Mouse (Mus musculus): ENCODE measurements at regions not wholly inside any gene's neighbourhood (a gene's known extent, or its start where the extent isn't known, plus 50 kb on each side); places are given as distances from the start of the nearest gene placed in this dataset.

DNA sequence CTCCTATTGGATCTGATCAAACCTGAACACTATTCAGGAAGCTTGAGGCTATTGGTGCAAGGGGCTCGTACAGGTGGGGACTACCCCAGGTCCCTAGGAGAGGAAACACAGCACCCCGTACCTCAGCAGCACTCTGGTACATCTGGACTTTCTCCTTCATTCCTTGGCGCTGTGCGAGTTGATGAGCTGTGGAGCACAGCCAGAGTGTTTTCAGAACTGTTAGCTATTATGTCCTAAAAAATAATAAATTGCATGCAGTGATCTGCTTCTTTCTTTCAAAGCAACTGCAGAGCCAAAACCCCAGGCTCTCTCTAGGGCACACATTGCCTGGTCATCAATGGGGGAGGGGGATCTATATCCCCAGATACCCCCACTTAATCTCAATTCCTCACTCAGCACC is 122.6 kb downstream of the Gm12728 start:
- DNase-seq (ENCODE audit: low spot score): no peak

DNA sequence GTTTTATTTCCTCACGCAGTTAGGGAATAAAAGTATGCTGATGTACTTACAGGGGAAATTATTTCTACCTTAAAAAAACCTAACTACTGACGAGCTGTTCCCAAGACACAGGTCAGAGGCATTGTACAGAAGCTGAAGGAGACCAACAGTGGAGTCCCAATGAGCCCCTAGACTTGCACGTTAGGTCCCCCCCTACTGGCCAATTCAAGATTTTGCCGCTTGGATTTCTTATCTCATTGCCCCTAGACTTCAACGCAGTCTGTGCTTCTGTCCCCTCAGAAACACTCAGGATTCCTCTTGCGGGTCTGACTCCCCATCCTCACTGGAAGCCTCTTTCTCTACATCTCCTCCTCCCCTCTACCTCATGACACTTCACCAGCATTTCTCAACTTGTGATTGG is 125.3 kb downstream of the Gm12728 start:
- no peak for DNase-seq (ENCODE audit: low spot score)

DNA sequence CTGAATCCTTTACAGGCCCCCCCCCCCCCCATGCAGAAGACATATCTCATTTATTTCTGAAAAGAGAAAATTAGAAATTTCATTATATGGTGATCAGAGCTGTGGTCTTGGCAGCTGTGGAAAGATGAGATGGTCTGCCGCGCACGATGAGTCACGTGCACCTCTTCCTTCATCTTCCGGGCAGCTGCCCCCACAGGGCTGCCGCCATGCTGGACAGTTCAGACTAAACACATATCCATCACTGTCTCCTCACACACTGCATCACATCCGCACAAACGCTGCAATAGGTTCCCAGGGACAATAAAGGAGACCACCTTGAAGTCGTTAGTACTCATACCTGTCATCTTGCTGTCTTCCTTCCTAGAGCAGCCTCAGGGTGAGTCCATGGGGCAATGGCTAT is 126.6 kb downstream of the Gm12728 start:
- no peak for DNase-seq (ENCODE audit: low spot score)

DNA sequence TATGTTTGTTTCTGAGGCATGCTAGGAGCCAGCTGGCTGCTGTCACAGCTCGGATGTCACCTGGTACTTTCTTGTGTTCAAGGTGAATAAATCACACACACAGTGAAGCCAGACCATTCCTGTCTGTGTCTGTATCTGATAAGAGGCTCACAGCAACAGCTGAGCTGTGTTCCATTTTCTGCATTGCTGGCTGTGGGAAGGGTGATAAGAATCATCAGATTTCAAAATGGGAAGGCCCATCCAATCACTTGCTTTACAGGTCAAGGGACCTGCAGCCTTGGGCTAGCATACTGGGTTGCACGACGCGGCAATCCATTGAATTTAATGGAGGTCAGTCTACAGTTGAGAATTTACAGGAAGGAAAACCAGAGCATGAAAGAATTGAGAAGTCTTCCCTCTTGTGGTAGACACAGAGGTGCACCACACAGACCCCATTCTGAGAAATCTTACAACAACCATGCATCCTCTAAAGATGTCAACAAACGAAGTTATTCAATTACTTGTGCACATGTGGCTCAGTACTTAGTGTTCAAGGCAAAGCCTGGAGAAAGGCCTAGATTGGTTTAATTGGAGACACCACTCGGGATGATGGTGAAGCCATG is 135.2 kb downstream of the Gm12728 start:
- DNase-seq (ENCODE audit: low spot score): no peak

DNA sequence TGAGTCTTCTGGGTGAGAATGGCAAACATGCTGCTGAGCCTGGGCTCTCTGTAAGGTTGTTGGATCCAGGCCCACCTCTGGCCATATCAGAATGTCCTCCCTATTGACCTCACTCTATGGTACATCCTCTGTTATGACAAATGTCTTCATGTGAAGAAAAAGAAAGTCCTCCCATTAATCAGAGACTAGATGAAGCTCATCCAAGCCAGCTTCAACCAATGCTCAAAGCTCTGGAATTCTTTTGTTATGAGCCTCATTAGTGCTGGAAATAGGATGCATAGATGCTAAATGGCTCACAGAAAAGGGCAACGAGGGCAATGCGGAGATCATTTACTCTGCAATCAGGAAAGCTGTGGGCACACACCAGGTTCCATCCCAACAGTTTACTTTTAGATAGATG is 135.8 kb downstream of the Gm12728 start:
- DNase-seq (ENCODE audit: low spot score): no peak

DNA sequence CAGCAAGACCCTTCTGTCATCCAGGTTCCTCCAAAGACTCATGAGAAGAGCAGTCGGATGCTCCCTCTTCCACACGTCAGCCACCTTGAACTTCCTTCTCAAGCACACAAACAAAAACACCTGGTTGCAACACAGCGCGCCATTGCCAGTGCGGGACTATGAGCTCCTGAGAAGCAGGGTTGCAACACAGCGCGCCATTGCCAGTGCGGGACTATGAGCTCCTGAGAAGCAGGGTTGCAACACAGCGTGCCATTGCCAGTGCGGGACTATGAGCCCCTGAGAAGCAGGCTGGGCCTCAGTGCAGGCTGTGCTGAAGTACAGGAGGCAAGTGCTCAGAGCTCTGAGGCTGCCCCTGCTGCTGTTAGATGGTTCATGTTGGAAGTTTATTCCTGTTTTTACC is 140.0 kb downstream of the Gm12728 start:
- DNase-seq (ENCODE audit: low spot score): no peak

DNA sequence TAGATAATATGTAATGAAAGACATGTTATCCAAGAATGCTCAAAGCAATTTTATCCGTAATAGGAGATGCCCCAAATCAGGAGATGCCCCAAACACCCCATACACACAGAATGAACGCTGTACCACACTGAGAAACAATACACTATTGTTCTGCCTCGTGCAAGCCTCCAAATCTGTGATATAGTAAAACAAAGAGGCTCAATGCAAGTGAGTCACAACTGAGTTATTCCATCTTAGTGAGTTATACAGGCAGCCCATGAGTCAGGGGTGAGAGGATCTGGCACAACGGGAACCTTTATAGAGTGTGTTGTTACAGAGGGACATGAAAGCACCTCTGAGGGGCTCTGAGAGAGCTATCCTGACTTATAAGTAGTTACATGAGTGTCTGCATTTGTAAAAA is 145.3 kb downstream of the Gm12728 start:
- DNase-seq (ENCODE audit: low spot score): no peak

DNA sequence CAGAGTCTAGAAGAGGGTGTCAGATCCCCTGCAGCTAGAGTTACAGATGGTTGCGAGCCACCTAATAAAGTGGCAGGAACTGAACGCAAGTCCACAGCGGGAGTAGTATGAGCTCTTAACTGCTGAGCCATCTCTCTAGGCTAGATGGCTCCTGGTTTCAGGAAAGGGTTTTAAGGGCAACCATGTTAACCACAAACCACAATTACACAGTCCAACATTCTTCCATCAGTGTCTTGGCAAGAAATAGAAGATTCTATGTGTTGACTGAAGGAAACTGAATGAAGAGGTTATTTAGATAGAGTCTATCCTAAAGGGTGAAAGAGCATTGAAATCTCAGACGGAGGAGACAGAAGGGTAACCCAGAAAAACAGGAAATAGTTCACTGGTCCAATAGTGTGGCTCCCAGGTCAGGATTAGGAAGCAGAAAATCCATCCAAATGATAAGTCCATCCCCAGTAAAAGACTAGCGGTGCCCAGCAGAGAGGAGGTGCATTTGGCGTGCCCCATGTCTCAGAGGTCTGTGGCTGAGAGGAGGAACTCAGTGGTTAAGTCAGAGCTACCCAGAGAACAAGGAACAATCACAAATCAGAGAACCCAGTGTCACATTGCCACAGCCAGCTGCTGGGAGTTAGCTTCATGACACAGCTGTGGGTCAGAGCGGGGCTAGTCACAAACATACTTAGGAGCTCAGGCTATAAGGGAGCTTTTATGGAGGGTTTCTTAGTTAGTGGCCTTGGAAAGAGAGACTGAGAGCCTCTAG is 147.3 kb downstream of the Gm12728 start:
- DNase-seq (ENCODE audit: low spot score): no peak

DNA sequence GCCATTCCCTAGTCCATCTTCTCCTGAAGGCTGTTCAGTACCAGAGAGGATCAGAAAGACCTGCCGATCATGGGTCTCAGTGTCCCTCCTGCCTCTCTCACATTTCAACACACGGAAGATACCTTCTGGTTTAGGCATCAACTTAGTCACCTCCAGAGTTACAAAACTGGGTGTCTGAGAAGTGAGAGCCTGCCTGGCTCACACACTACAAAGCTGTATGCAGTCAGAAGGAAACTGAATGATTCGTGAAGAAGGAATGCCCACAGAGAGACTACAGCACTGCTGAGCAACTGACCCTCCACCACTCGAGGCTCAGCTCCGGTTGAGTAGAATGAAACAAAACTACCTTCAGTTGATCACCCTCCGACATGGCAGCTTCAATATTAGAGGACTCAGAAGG is 147.9 kb downstream of the Gm12728 start:
- DNase-seq (ENCODE audit: low spot score): no peak

DNA sequence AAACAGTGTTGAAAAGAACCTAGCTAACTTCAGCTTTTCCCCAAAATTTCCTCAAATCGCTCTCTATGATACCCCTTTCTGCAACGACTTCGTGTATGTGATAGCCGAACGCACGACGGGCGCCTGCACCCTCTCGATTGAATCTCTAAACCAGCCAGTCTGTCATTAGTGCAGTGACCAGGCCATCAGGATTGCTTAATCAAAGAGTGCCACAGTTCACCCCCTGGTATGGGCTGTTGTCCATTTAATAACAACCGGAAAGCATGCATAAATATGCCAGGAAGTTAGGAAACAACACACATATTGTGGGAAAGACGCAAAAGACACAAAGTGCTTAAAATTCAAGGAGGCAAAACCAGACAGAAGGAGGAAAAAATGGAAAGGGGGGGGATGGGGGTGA is 149.2 kb downstream of the Gm12728 start:
- DNase-seq (ENCODE audit: low spot score): no peak

DNA sequence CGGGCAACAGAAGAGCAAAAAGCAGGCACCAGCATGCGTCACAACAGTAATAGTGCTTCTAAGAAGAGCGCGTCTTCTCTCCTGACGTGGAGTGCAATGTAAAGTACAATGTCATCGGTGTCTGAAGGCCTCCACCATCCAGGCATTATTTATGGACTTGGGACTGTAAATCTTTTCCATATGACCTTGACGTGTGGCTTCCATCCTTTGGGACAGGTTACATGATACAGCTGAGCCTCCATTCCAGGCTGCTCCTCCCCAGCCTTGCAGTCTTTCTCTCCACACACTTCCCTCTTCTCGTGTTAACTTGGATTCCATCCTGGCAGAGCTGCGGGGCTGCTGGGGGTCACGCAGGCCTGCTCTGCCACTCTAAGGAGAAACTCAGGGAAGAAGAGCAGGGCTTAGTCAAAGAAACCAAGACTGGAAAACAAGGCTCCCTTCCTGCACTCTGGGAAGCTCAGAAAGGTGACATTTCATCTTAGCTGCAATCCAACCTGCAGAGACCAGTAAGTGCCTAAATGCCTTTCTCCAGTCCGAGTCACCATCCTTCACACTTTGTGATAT is 150.0 kb downstream of the Gm12728 start:
- DNase-seq (ENCODE audit: low spot score): no peak

DNA sequence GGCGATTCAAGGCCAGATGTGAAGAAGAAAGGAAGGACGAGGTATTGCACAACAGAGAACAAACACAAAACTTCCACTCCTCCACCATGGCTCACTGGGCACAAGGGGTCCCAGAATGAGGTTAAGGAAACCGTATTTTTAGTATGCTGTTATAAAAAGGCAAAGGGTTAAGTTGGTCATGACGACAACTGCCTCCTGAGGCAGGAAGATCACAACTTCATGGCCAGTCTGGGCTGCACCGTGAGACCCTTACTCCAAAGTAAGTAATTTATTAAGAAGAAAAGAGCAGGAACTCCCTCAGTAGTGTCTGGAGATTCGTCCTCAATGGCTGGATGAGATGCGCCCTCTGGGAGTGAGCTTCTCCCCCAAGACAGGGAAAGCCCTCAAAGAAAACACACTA is 151.2 kb downstream of the Gm12728 start:
- DNase-seq (ENCODE audit: low spot score): no peak

DNA sequence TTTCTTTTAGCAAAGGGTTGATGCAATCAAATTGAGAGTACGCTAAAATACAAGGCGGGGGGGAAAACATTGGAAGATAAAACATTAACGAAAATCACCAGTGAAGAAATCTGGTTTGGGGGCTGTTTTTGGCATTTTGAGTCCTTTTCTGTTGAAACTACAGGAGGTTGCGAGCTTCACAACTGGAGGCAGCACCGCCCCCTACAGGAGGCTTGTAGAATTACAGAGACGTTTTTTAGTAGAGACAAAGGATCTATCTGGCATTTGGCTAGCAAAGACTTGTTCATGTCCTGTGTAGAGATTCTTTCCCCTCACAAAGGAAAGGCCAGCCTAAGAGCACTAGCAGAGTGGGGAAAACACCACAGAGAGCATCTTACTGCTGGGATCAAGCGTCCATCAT is 152.1 kb downstream of the Gm12728 start:
- no peak for DNase-seq (ENCODE audit: low spot score)

DNA sequence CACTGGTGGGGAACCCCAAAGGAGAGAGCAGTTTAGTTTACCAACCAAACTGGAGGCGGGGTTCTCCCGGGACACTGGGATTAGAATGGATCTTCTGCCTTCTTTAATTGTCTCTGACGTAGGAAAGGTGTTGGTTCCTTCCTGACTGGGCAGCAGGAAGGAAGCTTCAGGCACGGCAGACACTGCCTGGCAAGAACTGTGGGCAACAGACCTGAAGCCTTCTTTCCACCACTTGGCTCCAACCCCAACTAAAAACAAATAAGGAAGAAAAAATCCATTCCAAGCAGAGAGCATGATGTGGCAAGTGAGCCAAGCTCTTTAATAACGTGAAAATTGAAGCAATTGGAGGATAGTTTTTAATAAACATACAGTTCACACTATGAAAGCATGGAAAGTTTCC is 155.3 kb downstream of the Gm12728 start:
- DNase-seq (ENCODE audit: low spot score): no peak

DNA sequence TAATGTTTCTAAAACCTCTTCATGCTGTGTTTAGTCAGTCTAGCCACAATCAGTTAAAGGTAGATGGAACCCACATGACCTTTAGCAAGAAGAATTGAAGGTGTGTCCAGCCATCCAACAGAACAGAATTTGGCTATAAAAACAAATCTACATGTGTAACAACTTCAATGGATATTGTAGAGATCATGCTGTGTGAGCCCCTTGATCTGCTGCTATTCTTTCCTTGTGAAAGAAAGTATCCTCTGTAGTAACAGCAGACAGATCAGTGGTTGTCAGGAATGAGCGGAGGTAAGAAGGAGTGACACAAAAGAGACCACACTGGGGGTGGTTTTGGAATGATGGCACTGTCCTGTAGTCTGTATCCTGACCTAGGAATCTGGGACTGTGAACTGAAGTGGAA is 156.3 kb downstream of the Gm12728 start:
- DNase-seq (ENCODE audit: low spot score): no peak

DNA sequence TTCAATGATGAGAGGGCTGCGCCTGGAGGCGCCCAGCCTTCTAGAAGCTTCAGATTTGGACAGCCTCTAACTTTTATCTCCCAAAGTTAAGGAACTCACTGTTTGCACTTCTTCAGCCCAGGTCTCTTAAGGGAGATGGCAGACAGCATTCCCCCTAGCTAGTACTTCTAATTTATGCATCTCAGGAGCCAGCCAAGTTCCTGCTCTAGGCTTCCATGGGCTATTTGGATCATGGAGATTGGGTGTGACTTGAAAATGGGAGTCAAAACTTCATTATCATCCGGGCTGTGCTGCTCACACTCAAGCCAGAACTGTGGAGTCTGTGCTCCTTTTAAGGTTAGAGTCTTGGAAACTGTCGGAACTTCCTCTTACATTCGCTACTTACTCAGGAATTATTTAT is 158.7 kb downstream of the Gm12728 start:
- DNase-seq (ENCODE audit: low spot score): no peak

DNA sequence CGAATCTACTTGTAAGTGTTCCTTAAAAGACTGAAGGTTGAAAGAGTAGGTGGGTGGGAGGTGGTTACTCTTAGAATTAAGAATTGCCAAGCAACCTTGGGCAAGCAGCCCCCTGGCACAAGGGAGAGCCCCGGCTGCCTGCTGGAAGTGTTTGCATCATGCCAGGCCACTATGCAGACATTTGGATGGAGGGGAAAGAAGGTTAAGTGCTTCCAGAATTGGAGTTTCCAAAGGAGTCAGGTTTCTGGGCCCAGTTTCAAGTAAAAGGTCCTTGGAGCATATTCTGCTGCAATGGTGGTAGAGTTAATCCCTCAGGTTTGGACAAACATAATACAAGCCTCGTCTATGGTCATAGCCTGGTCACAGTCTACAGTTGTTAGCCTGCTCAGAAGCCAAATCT is 162.7 kb downstream of the Gm12728 start:
- DNase-seq (ENCODE audit: low spot score): no peak

DNA sequence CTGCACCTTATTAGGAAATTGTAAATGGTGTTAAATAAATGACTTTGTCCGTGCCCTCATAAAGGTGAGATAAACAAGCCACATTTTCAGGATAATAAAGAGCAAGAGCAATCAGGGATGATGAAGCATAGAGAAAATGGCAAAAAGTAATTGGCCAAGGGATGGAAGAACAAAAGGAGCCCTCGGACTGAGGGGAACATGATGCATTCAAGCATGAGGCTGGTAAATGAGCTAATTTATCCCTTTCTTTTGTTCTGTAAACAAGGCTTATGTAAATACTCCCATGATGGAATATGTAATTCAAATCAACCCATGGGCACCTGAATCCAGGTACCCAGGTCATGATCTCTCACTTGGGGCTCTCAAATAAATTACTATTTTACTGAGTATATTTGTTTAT is 166.8 kb downstream of the Gm12728 start:
- no peak for DNase-seq (ENCODE audit: low spot score)

DNA sequence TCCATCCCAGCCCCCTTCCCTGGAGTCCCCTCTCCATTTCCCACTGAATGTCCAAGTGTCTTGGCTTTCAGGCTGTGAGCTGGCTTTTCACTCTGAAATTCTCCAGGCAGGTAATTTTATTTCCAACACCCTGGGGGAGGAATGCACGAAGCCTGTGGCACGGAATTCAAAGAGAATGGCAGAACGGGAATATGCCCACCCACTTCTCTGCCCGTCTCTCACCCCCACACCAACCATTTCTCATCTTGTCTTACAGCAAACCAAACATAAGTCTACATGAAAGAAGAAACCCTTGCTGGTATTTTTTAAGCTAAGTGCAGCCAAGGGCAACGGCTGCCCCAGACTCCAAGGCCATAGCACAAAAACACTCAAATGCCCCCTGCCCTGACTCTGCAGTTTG is 168.7 kb downstream of the Gm12728 start:
- DNase-seq (ENCODE audit: low spot score): no peak

DNA sequence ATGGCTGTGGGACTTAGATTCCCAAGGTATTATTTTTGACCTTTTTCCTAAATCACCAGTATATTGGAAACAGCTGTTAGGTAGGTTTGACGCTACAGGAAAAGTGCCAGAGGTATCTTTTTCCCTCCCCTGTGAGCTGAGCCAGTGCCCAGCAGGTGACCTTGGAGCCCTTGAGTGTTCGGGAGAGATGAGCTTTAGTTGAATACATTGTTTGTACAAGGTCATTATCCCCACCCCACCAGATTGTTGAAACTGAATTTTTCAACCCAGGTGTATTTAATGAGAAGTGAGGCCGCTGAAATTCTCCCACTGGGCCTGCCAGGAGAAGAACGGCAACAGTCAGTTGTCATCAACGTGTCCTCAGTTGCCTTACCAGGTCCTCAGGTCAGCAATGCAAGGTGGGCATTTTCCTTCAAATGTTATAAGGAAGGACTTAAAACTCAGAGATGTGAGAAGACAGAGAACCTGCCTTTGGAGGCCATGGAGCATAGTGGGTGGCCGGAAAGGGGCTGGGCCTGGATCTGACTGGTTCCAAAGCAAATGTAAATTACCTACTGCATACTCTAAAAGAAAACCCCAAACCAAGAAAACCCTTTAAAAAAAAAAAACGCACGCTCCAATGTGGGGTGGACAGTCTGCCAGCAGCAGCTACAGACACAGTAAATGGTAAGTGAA is 172.2 kb downstream of the Gm12728 start:
- no peak for DNase-seq (ENCODE audit: low spot score)

DNA sequence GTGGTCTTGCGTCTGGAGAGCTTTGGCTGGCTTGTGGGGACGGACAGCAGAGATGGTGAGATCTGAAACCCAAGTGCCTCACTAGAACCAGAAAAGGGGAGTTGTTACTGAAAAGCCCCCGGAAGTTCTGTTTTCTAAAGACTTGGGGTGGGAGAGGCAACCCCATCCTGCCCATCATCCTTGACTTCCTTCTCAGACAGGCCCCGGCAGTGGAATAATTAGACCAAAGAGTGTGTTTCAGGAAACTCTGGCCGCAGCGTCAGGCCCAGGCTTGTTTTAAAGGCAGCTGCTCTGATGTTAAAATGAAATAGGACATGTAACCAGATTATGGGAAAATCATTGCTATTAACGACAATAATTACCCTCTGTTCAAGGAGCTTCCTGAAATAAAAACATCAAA is 172.9 kb downstream of the Gm12728 start:
- DNase-seq (ENCODE audit: low spot score): no peak

DNA sequence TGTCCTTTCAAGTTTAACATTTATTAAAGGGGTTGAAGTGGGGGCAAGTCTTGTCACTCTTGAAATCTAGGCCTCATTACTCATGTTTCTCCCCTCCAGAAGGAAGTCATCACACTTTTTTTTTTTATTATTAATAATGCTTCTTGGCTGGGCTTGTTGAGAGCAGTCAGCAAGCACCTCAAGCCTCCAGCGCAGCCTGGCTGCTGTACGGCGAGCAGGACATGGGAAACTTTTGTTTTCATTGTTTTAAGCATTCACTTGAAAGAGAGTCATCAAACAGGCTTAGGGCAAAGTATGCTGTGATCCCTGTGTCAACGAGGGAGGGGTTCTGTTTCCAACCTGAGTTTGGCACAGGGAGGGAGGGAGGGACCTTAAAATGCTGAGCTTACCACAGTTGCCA is 178.7 kb downstream of the Gm12728 start:
- DNase-seq (ENCODE audit: low spot score): no peak

DNA sequence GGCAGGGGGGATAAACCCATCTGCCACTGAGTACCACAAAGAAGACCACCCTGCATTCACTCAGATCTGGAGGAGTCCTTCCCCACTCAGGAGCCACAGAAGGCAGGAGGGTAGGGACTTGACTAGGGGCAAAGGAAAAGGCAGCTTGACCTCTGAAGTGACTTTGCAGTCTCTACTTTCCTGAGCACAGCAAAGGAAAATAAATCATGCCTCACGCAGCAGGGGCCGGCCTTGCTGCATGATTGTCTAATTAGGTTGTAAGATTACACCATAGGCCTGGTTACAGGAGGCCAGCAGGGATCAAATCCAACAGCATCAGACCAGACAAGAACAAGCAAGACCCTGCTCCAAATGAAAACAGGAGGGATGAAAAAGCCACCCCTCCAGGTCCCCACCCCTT is 180.0 kb downstream of the Gm12728 start:
- DNase-seq (ENCODE audit: low spot score): no peak

Measured in spleen, adult 12 weeks (tissue).